Mouse (Mus musculus): ENCODE results near the gene Gm6993. TPM values are rescaled to one million over a fixed set of nuclear protein-coding genes. Genes with fewer than 3 reads are reported as not detected.

The Gm6993 gene
- not detected in 2 replicates for polyA plus RNA-seq (2012; ENCODE audit: insufficient read depth, low replicate concordance)

GRCm38 (mm10) chr12:31240470-31240869 is at the start of gene Gm6993:
Gene Gm6993, plus strand, starts transcription at chr12:31240770.
- no peaks in the 10 kb centered on the region for H3K27me3 ChIP-seq (replicated peaks)
- TF ChIP-seq GATA1 (IDR thresholded peaks at IDR 0.05; ENCODE audit: borderline replicate concordance, low read length), result no peak
- no peak for TF ChIP-seq FLI1 (IDR thresholded peaks at IDR 0.05; ENCODE audit: low read length)
- no peaks in the 10 kb centered on the region for H3K36me3 ChIP-seq (replicated peaks; ENCODE audit: low read length)
- no peaks in the 10 kb centered on the region; the same call in 1 of the 2 replicates for H3K9me3 ChIP-seq
- no peaks in the 10 kb centered on the region for H3K4me1 ChIP-seq
- peak within 1 kb of the TSS; percentile 21 for H3K4me3 ChIP-seq (replicated peaks)

GRCm38 (mm10) chr12:31191329-31191954 is 49.1 kb upstream of the Gm6993 start:
- Histone ChIP-seq H3K4me3 (replicated peaks) (no peak overlapping the region), H3K27me3 (replicated peaks) (no peaks in the 10 kb centered on the region), H3K4me1 (no peaks in the 10 kb centered on the region), H3K36me3 (replicated peaks; ENCODE audit: low read length) (no peaks in the 10 kb centered on the region), H3K9me3 (0 out of 2 replicates have a peak, but pooled peaks cover 3% of the 10 kb centered on the region)
- no peak for TF ChIP-seq GATA1 (IDR thresholded peaks at IDR 0.05; ENCODE audit: borderline replicate concordance, low read length)
- no peak for TF ChIP-seq FLI1 (IDR thresholded peaks at IDR 0.05; ENCODE audit: low read length)

- no peaks in the 10 kb centered on the region for H3K9me3 ChIP-seq
- no peaks in the 10 kb centered on the region for H3K36me3 ChIP-seq (replicated peaks; ENCODE audit: low read length)
- TF ChIP-seq FLI1 (IDR thresholded peaks at IDR 0.05; ENCODE audit: low read length) (no peak), GATA1 (IDR thresholded peaks at IDR 0.05; ENCODE audit: borderline replicate concordance, low read length) (no peak)
- no peaks in the 10 kb centered on the region for H3K4me1 ChIP-seq
- no peak overlapping the region for H3K4me3 ChIP-seq (replicated peaks)
- H3K27me3 ChIP-seq (replicated peaks), result no peaks in the 10 kb centered on the region
Measured at GRCm38 (mm10) chr12:31202509-31202908, 38.1 kb upstream of the Gm6993 start.

GRCm38 (mm10) chr12:31203746-31204455 is 36.7 kb upstream of the Gm6993 start:
- no peaks in the 10 kb centered on the region for H3K4me1 ChIP-seq
- TF ChIP-seq FLI1 (IDR thresholded peaks at IDR 0.05; ENCODE audit: low read length) (no peak), GATA1 (IDR thresholded peaks at IDR 0.05; ENCODE audit: borderline replicate concordance, low read length) (no peak)
- H3K4me3 ChIP-seq (replicated peaks), result no peak overlapping the region
- H3K36me3 ChIP-seq (replicated peaks; ENCODE audit: low read length), result no peaks in the 10 kb centered on the region
- H3K27me3 ChIP-seq (replicated peaks), result no peaks in the 10 kb centered on the region
- H3K9me3 ChIP-seq, result no peaks in the 10 kb centered on the region

DNA sequence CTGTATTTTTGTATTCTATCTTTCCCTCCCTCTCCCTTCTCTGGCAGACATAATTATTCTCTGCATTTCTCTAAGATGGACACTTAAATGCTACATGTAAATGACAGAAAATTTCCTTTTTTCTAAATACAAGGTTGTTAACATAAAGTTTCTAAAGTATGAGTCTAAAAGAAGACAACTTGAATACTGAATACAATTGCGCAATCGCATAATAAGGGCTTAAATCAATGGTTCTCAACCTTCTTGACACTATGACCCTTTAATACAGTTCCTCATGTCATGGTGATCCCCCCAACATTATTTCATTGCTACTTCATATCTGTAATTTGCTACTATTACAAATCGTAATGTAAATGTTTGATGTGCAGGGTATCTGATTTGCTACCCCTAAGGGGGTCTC is 35.7 kb upstream of the Gm6993 start:
- no peak for TF ChIP-seq GATA1 (IDR thresholded peaks at IDR 0.05; ENCODE audit: borderline replicate concordance, low read length)
- TF ChIP-seq FLI1 (IDR thresholded peaks at IDR 0.05; ENCODE audit: low read length), result no peak
- Histone ChIP-seq H3K36me3 (replicated peaks; ENCODE audit: low read length) (no peaks in the 10 kb centered on the region), H3K4me1 (no peaks in the 10 kb centered on the region), H3K27me3 (replicated peaks) (no peaks in the 10 kb centered on the region), H3K4me3 (replicated peaks) (no peak overlapping the region), H3K9me3 (no peaks in the 10 kb centered on the region)

- no peak overlapping the region for H3K4me3 ChIP-seq (replicated peaks)
- no peak for TF ChIP-seq FLI1 (IDR thresholded peaks at IDR 0.05; ENCODE audit: low read length)
- TF ChIP-seq GATA1 (IDR thresholded peaks at IDR 0.05; ENCODE audit: borderline replicate concordance, low read length), result no peak
- no peaks in the 10 kb centered on the region for H3K36me3 ChIP-seq (replicated peaks; ENCODE audit: low read length)
- H3K27me3 ChIP-seq (replicated peaks), result no peaks in the 10 kb centered on the region
- no peaks in the 10 kb centered on the region for H3K4me1 ChIP-seq
- no peaks in the 10 kb centered on the region for H3K9me3 ChIP-seq
Measured at GRCm38 (mm10) chr12:31205983-31206633, 34.5 kb upstream of the Gm6993 start.

DNA sequence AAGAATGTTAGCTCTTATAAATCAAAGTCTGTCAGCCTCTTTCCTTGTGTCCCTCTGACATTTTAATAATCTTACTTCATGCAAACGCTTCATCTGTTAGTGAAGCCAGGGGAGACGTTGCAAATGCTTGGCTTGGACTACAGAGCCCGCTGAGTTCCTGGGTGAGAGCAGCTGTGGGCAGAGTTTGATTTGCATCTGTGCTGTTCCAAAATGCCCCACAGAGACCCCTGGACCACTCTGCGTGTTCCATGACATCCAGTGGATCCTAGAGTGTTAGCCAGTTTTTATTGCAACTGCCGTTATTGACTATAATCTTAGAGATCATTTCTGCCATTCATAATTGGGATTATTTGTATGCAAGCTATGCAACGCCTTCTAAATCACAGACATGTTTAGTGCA is 31.8 kb upstream of the Gm6993 start:
- H3K4me3 ChIP-seq (replicated peaks), result no peak overlapping the region
- TF ChIP-seq GATA1 (IDR thresholded peaks at IDR 0.05; ENCODE audit: borderline replicate concordance, low read length), result no peak
- no peak for TF ChIP-seq FLI1 (IDR thresholded peaks at IDR 0.05; ENCODE audit: low read length)
- H3K4me1 ChIP-seq, result no peaks in the 10 kb centered on the region
- no peaks in the 10 kb centered on the region for H3K27me3 ChIP-seq (replicated peaks)
- no peaks in the 10 kb centered on the region for H3K9me3 ChIP-seq
- H3K36me3 ChIP-seq (replicated peaks; ENCODE audit: low read length), result no peaks in the 10 kb centered on the region

DNA sequence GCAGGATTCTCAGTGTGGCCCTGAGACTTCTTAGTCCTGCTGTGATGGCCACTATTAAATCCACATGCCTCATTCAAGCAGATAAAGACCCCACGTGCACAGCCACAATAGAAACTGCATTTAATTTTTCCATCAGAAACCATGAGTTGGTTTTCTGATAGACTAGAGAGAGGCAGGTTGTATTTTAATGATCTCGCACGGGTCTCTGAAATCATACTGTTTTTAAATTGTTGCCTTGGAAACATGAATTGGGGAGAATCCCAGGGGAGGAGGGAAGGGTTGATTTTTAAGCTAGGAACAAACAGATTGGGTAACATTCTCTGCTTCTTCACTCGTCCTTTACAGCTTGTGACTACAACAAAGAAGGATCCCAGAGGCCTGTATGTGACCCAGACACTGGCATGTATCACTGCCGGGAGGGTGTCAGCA is 31.2 kb upstream of the Gm6993 start:
- Histone ChIP-seq H3K27me3 (replicated peaks) (no peaks in the 10 kb centered on the region), H3K4me1 (no peaks in the 10 kb centered on the region), H3K9me3 (no peaks in the 10 kb centered on the region), H3K36me3 (replicated peaks; ENCODE audit: low read length) (no peaks in the 10 kb centered on the region), H3K4me3 (replicated peaks) (no peak overlapping the region)
- TF ChIP-seq GATA1 (IDR thresholded peaks at IDR 0.05; ENCODE audit: borderline replicate concordance, low read length) (no peak), FLI1 (IDR thresholded peaks at IDR 0.05; ENCODE audit: low read length) (no peak)

GRCm38 (mm10) chr12:31213556-31213955 is 27.0 kb upstream of the Gm6993 start:
- no peak for TF ChIP-seq FLI1 (IDR thresholded peaks at IDR 0.05; ENCODE audit: low read length)
- no peak for TF ChIP-seq GATA1 (IDR thresholded peaks at IDR 0.05; ENCODE audit: borderline replicate concordance, low read length)

GRCm38 (mm10) chr12:31215003-31215402 is 25.6 kb upstream of the Gm6993 start:
- no peak for TF ChIP-seq FLI1 (IDR thresholded peaks at IDR 0.05; ENCODE audit: low read length)
- no peak for TF ChIP-seq GATA1 (IDR thresholded peaks at IDR 0.05; ENCODE audit: borderline replicate concordance, low read length)
- Histone ChIP-seq H3K9me3 (no peaks in the 10 kb centered on the region), H3K36me3 (replicated peaks; ENCODE audit: low read length) (no peaks in the 10 kb centered on the region), H3K4me1 (no peaks in the 10 kb centered on the region), H3K27me3 (replicated peaks) (no peaks in the 10 kb centered on the region), H3K4me3 (replicated peaks) (no peak overlapping the region)

More at GRCm38 (mm10) chr12:31213556-31213955, 27.0 kb upstream of the Gm6993 start:
- Histone ChIP-seq H3K27me3 (replicated peaks) (no peaks in the 10 kb centered on the region), H3K36me3 (replicated peaks; ENCODE audit: low read length) (no peaks in the 10 kb centered on the region), H3K9me3 (no peaks in the 10 kb centered on the region), H3K4me3 (replicated peaks) (no peak overlapping the region), H3K4me1 (no peaks in the 10 kb centered on the region)

Data from megakaryocyte, embryonic 14.5 days (primary cell).